Mouse (Mus musculus) frontal cortex, adult (tissue): ENCODE results near the gene Hmx2.

Source experiments
- ATAC-seq: cut with Nextera tagmentation; 2 replicates; pipeline ENCODE4 v1.9.2; 2017; ENCODE audit warnings: mild to moderate bottlenecking, moderate library complexity, mixed read lengths; ENCODE audit not compliant: low TSS enrichment

Hmx2 gene

GRCm38 (mm10) chr7:131548473-131548872 is at the start of gene Hmx2:
TSS of gene Hmx2 (plus strand) at chr7:131548773.
- ATAC-seq: no peak

DNA sequence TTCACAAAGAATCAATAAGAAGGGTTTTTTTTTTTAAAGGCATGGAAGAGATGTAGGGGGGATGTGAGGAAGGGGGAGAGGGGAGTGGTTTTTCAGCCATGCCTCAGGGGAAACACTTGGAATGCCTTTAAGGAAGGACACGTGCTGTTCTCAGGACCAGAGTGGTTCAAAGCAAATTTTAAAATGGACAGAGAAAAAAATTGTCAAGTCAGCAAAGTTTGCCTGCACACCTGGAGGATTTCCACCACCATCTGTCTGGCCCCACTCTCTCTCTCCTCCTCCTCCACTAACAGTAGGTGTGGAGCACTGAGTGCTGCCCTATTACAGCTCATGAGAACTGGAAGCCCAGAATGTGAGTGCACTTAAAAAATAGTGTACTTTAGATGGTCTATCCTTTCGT is 44.8 kb upstream of the Hmx2 start:
- ATAC-seq: no peak

- ATAC-seq: peak; percentile 72; the same call in 1 of the 2 replicates
Observed at GRCm38 (mm10) chr7:131539979-131540378, 8.6 kb upstream of the Hmx2 start.

DNA sequence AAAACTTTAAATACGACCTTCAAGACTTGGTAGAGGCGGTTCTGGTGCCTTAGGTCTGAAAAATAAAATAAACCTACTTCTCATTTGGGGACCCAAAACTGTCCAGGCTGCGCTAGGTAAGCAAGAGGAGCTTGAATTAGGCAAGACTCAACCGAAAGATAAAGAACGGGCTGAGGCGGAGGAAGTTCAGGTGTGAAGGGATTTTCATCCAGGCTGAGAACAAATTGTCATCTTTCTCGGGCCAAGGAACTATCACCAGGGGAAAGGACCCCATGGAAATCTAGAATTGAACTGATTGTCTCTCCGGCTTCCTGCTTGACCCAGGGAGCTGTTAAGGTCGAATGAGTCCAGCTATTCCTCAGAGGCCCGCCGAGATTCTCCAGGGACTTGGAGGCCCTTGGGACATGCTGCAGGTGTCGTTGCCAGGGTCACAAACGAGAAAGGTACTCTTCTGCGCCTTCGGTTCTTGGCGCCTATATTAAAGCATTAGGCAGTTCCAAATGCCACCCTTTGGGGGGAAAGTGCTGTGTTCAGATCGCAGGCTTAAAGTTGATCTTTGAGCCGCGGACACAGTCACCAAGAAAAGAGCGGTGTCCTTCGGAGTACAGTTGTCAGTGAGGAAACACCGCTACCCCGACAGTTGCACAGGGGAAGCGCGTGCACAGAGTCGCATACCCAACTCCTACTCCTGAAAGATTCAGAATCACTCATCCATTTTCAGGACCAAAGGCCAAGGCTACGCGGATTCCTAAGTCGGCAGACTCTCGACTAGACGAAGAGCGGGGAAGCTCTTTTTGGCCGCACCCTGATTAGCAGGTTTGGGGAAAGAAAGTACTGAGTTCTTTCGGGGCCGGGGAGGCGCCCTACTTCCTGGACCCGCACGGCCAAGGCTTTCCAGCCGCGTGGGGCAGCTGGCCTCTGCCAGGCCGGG is 7.1 kb upstream of the Hmx2 start:
- no peak for ATAC-seq

GRCm38 (mm10) chr7:131542115-131542871 is 6.3 kb upstream of the Hmx2 start, which contains the start of gene Hmx3:
TSS of gene Hmx3 (plus strand) at chr7:131542867.
- no peak for ATAC-seq

DNA sequence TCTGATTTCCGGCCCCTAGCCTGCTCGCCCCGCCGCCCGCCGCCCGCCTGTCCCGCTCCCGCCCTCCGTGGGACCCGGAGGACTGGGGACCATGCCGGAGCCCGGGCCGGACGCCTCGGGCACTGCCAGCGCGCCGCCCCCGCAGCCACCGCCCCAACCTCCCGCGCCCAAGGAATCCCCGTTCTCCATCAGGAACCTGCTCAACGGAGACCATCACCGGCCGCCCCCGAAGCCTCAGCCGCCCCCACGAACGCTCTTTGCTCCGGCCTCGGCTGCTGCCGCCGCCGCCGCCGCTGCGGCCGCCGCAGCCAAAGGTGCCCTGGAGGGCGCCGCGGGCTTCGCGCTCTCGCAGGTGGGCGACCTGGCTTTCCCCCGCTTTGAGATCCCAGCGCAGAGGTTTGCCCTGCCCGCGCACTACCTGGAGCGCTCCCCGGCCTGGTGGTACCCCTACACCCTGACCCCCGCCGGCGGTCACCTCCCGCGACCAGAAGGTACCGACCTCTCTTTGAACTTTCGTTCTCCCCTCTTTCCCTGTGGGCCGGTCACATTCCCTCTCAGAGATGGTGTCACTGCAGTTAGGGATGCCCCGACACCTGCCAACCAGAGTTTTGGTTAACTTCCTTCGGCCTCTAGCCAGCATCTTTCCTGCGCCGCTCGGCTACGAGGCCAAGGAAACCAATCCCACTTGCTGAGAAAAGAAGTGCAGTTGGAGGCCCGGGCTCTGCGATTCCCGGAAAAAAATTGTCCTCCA is 5.5 kb upstream of the Hmx2 start:
- ATAC-seq: no peak

DNA sequence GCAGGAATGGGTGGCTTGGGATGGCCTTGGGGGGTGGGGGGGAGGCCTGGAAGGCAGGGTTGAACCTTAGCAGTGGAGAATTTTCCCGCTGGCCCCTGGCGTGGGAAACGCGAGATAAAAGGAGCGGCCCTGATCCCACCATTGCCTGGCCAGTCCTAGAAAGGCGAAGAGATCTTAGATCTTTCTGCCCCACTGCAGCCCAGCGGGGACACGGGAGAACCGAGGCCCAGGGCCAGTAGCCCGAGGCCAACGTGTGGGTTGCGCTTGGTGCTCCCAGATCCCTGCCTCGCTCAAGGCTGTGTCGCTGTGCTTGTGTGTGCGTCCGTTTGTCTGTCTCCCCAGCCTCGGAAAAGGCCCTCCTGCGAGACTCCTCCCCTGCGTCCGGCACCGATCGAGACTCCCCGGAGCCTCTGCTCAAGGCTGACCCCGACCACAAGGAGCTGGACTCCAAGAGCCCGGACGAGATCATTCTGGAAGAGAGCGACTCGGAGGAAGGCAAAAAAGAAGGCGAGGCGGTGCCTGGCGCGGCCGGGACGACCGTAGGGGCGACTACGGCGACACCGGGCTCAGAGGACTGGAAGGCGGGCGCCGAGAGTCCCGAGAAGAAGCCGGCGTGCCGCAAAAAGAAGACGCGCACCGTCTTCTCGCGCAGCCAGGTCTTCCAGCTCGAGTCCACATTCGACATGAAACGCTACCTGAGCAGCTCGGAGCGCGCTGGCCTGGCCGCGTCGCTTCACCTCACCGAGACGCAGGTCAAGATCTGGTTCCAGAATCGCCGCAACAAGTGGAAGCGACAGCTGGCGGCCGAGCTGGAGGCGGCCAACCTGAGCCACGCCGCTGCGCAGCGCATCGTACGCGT is 4.7 kb upstream of the Hmx2 start:
- ATAC-seq: no peak

DNA sequence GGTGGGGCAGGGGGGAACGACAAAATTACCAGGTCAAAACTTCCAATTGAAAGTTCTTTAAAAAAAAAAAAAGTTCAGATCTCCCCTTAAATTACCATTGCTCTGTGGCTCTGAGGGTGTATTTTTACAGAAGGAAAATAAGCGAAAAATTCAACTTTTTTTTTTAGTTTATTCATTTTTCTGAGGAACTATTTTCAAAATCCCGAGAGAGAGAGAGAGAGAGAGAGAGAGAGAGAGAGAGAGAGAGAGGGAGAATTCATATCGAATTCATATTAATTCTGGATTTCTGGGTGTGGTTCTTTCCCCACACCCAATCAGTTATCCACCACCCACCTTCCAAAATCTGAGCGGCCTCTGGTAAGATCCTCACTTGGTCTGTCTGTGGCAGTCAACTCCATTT is 3.7 kb upstream of the Hmx2 start:
- no peak for ATAC-seq

- no peak for ATAC-seq
Observed at GRCm38 (mm10) chr7:131545701-131546385, 2.7 kb upstream of the Hmx2 start.

DNA sequence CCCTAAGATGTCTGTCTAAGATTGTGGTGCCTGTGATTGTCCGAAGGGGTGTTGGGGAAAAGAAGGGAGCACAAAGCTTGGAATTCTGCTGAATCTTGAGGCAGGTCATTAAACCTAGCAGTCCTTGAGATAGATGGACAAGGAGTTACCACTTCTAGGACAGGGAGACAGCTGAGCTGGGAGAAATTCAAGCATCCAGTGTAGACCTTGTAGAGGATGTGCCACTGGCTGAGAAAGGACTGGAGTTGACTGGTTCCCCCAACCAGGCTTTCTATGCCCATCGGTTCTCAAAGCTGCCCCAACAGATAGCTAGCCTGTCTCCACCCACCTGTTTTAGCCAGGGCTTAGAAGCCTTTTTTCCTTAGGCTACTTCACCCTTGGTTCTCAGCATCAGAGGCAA is 2.1 kb upstream of the Hmx2 start:
- no peak for ATAC-seq

DNA sequence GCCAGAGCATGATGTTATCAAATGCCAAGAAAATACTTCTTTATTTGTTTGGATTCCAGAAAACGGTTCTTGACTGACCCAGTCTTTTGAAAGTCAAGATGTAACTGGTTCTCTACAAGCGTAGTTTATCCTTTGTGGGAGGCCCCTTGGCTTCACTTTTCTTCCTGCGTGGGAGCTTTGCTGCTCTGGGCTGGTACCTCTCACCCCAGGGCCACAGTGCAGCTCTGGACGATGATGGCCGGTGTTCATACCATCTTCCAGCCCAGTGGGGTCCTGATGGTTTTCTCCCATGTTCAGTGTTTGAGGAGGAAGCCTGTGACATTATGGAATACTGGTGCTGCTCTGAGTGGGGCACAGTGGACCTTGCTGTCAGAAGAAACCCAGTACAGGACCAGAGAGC is 1.1 kb upstream of the Hmx2 start:
- no peak for ATAC-seq

DNA sequence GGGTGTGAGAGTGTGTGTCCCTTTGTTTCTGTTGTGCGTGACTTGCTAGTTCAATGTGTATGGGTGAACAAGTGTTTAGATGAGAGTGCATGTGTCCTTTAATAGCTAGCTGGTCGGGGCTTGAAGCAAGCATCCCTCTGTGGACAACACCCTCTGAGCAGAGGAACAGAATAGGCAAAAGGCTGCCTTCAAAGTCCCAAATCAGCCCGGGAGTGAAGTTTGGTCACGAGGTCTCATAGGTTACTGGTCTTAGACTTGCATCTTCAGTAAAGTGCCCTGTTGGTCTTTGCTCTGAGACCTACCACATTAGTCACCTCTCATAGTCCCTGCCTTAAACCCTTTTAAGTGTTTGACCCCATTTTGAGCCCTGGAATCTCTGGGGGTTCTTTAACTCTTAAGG is 2.9 kb downstream of the Hmx2 start:
- no peak for ATAC-seq

DNA sequence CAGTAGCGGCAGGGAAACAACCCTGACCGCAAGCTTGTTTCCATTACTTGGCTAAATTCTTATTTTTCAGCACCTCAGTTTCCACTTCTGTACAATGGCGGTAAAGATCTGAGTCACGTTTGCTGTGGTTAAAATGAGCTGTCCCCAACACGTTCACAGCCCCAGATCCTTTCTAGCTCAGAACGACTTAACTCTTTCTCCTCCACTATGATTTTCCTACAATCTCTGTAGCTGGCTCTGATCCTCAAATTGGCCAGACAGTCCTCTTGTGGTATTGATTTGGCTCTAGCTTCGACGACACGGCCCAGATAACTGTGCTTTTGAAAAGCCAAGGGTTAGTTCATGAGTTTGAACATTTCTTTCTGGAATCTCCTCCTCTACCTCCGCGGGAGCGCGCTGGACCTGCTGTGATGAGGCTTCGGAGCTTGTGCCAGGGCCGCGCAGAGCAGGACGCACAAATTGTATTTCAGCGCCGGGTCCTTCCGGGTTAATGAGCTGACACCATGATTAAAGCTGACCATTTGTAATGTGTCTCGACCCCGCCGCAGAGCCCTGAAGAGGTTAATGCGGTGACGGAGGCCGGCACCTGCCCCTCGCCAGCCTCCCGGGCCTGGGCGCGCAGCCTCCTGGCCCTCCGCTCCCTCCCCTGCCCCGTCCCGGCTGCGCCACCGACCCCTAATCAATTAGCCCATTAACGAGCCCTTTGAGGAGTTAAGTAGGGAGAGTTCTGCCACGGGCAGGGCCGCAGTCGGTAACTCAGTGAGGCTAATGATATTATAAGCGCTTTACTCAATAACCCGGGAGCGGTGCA is 3.6 kb downstream of the Hmx2 start:
- ATAC-seq: no peak

GRCm38 (mm10) chr7:131552781-131553180 is 4.2 kb downstream of the Hmx2 start:
- no peak for ATAC-seq

GRCm38 (mm10) chr7:131553771-131554175 is 5.2 kb downstream of the Hmx2 start:
- ATAC-seq: no peak

DNA sequence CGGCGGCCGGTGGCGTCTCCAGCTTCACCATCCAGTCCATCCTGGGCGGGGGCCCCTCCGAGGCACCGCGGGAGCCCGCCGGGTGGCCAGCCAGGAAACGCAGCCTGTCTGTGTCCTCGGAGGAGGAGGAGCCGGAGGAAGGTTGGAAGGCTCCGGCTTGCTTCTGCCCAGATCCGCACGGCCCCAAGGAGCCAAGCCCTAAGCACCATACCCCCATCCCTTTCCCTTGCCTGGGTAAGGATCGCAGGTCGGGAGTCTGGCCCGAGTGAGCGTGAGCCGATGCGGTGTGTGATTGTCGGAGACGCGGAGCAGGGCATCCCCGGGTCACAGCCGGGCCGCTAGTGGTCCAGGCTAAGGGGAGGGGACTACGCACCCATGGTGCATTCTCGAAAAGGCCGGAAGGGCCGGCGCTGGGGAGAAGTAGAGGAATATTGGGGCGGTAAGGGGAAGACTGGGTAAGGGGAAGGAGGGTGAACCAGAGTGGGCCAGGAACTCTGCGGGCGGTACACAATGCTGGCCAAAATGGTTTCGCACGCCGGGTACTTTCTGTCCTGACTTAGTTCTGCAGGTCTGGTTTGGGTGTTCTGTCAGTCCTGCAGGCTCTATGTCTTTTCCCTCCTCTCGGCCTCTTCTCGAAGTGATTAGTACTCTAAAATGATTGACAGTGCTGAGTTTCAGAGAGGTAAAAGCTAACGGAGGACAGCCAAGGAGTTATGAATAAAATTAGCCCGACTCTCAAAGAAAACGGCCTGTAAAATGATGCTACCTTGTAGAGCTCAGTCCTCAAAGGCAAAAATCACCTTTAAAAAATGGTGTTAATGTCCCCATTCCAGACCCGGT is 6.0 kb downstream of the Hmx2 start:
- no peak for ATAC-seq

DNA sequence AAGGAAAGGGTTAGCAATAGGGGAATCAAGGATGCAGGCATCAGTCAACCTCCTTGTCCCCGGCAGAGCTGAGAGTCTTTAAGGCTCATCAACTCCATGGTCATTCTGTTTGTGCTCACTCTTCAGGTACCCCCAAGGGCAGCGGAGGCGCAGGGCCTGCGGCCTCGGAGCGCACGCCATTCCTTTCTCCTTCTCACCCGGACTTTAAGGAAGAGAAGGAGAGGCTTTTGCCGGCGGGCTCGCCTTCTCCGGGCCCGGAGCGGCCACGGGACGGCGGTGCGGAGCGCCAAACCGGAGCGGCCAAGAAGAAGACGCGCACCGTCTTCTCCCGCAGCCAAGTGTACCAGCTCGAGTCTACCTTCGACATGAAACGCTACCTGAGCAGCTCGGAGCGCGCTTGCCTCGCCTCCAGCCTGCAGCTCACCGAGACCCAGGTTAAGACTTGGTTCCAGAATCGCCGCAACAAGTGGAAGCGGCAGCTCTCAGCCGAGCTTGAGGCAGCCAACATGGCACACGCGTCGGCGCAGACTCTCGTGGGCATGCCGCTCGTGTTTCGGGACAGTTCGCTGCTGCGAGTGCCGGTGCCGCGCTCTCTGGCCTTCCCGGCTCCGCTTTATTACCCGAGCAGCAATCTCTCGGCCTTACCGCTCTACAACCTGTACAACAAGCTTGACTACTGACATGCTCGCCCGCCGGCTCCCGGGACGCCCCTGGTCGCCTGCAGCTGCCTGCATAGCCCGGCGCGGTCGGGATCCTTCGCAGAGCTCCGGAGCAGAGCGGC is 6.9 kb downstream of the Hmx2 start:
- ATAC-seq: no peak

DNA sequence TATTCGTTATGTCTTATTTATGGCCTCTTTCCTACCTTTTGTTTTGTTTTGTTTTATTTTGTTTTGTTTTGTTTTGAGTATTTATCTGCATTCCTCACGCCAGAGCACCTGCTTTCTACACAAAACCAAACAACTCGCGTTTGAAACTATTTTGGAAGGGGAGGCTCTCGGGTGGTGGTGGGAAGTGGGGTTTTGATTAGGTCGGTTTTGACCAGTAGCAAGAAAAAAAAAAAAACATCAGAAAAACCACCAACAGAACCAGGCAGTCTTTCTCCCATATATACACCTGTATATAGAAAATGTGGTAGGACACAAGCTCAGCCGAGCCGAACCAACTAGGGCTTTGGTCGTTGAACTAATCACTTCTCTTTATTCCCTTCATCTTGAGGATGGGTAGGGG is 7.5 kb downstream of the Hmx2 start:
- ATAC-seq: no peak
